Mouse (Mus musculus) ES-E14 (cell line): ENCODE data around the gene Rnpep.

Source experiments
- CHD2 ChIP-seq: IDR thresholded peaks from 2 replicates; pipeline ENCODE4 v1.6.1; 2014; ENCODE audit warnings: mild to moderate bottlenecking, low read depth, low read length, inconsistent platforms
- HCFC1 ChIP-seq: IDR thresholded peaks from 2 replicates; pipeline ENCODE4 v1.6.1; 2012; ENCODE audit warnings: low read length, inconsistent platforms, borderline replicate concordance; ENCODE audit not compliant: insufficient read depth
- MAFK ChIP-seq: IDR thresholded peaks from 2 replicates; pipeline ENCODE4 v1.6.1; 2014; ENCODE audit warnings: mild to moderate bottlenecking, low read depth, low read length, inconsistent platforms; ENCODE audit not compliant: insufficient read depth
- ZC3H11A ChIP-seq: IDR thresholded peaks from 2 replicates; pipeline ENCODE4 v1.6.1; 2012; ENCODE audit warnings: low read depth, mild to moderate bottlenecking, inconsistent platforms, low read length, borderline replicate concordance
- ZNF384 ChIP-seq: IDR thresholded peaks from 2 replicates; pipeline ENCODE4 v1.6.1; 2012; ENCODE audit warnings: low read depth, low read length, inconsistent platforms

DNA sequence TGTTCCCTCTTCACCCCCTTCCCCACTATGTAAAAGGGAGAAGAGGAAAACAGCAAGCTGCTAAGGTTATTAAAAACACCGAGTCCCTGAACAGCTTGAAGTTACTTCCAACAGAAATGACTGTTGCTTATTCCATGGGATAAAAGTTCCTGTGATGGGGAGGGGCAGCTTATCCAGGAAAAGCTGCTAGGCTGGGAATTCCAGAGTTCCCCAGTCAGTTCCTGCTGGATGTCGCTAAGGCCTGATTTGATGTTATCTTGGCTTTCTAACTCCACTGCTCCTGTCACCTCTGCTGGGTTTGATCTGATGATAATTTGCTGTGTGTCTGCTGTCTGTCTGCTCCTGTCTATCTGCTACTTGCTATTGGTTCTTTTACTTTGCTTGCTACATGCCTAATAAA, 2.4 kb upstream of the Rnpep start:
- no peak for TF ChIP-seq ZC3H11A
- TF ChIP-seq MAFK: no peak
- no peak for TF ChIP-seq ZNF384
- no peak for TF ChIP-seq HCFC1
- TF ChIP-seq CHD2: no peak
